Mouse (Mus musculus) cerebellum, adult 11 months (tissue): Measurements from ENCODE around the gene Ebf3.

Experiments used
- DNase-seq: peaks from one replicate; pipeline ENCODE4 v3.0.0; 2022

The Ebf3 gene

GRCm38 (mm10) chr7:137311341-137312110 lies 2.7 kb downstream of the Ebf3 start:
- DNase-seq, result no peak

GRCm38 (mm10) chr7:137310876-137311275 lies 3.4 kb downstream of the Ebf3 start:
- DNase-seq, result no peak

GRCm38 (mm10) chr7:137310091-137310761 lies 4.0 kb downstream of the Ebf3 start:
- no peak for DNase-seq

GRCm38 (mm10) chr7:137309071-137310066 lies 4.9 kb downstream of the Ebf3 start:
- no peak for DNase-seq

GRCm38 (mm10) chr7:137308061-137309060 lies 5.9 kb downstream of the Ebf3 start:
- no peak for DNase-seq

- no peak for DNase-seq
Observed at GRCm38 (mm10) chr7:137307131-137307530, 7.1 kb downstream of the Ebf3 start.

- no peak for DNase-seq
Observed at GRCm38 (mm10) chr7:137306127-137306526, 8.1 kb downstream of the Ebf3 start.

- no peak for DNase-seq
Observed at GRCm38 (mm10) chr7:137303776-137304171, 10.5 kb downstream of the Ebf3 start.

GRCm38 (mm10) chr7:137302961-137303775 lies 11.1 kb downstream of the Ebf3 start:
- no peak for DNase-seq

GRCm38 (mm10) chr7:137302161-137302560 lies 12.1 kb downstream of the Ebf3 start:
- DNase-seq, result no peak

- no peak for DNase-seq
Observed at GRCm38 (mm10) chr7:137301329-137301751, 12.9 kb downstream of the Ebf3 start.

GRCm38 (mm10) chr7:137300826-137301225 lies 13.4 kb downstream of the Ebf3 start:
- no peak for DNase-seq

GRCm38 (mm10) chr7:137300169-137300568 lies 14.1 kb downstream of the Ebf3 start:
- DNase-seq, result no peak

- DNase-seq, result no peak
Observed at GRCm38 (mm10) chr7:137297594-137298381, 16.5 kb downstream of the Ebf3 start.

- no peak for DNase-seq
Observed at GRCm38 (mm10) chr7:137297131-137297530, 17.1 kb downstream of the Ebf3 start.

GRCm38 (mm10) chr7:137295612-137296011 lies 18.6 kb downstream of the Ebf3 start:
- no peak for DNase-seq

GRCm38 (mm10) chr7:137294446-137294845 lies 19.8 kb downstream of the Ebf3 start:
- DNase-seq, result no peak

- DNase-seq, result no peak
Observed at GRCm38 (mm10) chr7:137289290-137289957, 24.8 kb downstream of the Ebf3 start.

GRCm38 (mm10) chr7:137278171-137278570 lies 36.1 kb downstream of the Ebf3 start:
- DNase-seq, result no peak
